Mouse (Mus musculus): ENCODE data around the gene Ak2.

- TF ChIP-seq USF2 (IDR thresholded peaks at IDR 0.05; ENCODE audit: borderline replicate concordance in 1 of 2, insufficient read depth in 1 of 2, low read depth in 1 of 2, low read length in 2 of 2): no peak
- TF ChIP-seq EP300 (IDR thresholded peaks at IDR 0.05; ENCODE audit: low read depth in 1 of 2, low read length in 2 of 2): no peak
- no peak for TF ChIP-seq MYC (IDR thresholded peaks at IDR 0.05; ENCODE audit: low read depth, low read length)
- no peak for TF ChIP-seq CTCF (IDR thresholded peaks at IDR 0.05 in 2 of 3, conservative IDR thresholded peaks at IDR 0.05 in 1 of 3; ENCODE audit: control insufficient read depth in 1 of 3, insufficient read depth in 1 of 3, low read depth in 2 of 3, low read length in 3 of 3, poor library complexity in 1 of 3, severe bottlenecking in 1 of 3)
- no peak for TF ChIP-seq MYB (IDR thresholded peaks at IDR 0.05; ENCODE audit: low read depth, low read length)
- TF ChIP-seq NELFE (IDR thresholded peaks at IDR 0.05; ENCODE audit: low read depth, low read length): no peak
Observed at GRCm38 (mm10) chr4:129003720-129004119, 12.0 kb downstream of the Ak2 start.

Measured in MEL (cell line).